Mouse (Mus musculus): ENCODE measurements at regions not wholly inside any gene's neighbourhood (a gene's known extent, or its start where the extent isn't known, plus 50 kb on each side); places are given as distances from the start of the nearest gene placed in this dataset.

- DNase-seq (ENCODE audit: low spot score): no peak
- H3K27ac ChIP-seq (ENCODE audit: low read depth, low read length): no peak overlapping the region
- whole genome bisulfite sequencing: 73% methylated on average over 9 of the region's 9 CpGs
- no peaks in the 10 kb centered on the region for H3K4me1 ChIP-seq (replicated peaks; ENCODE audit: control insufficient read depth, insufficient read depth, low read length)
- ATAC-seq (replicated peaks; ENCODE audit: low FRiP score): no peak
- no peak overlapping the region for H3K4me3 ChIP-seq (ENCODE audit: low read depth, low read length)
- H3K36me3 ChIP-seq (ENCODE audit: control insufficient read depth, insufficient read depth, low read length): no peaks in the 10 kb centered on the region
- H3K4me2 ChIP-seq (ENCODE audit: low read depth, low read length, severe bottlenecking): no peak overlapping the region
- H3K9me3 ChIP-seq (ENCODE audit: control insufficient read depth, low read length): no peaks in the 10 kb centered on the region
- no peaks in the 10 kb centered on the region for H3K27me3 ChIP-seq (ENCODE audit: control insufficient read depth, insufficient read depth, low read length)
- no peak overlapping the region for H3K9ac ChIP-seq (ENCODE audit: low read length)
Observed at GRCm38 (mm10) chr8:8826801-8827200, 136.5 kb upstream of the Arglu1 start.

DNA sequence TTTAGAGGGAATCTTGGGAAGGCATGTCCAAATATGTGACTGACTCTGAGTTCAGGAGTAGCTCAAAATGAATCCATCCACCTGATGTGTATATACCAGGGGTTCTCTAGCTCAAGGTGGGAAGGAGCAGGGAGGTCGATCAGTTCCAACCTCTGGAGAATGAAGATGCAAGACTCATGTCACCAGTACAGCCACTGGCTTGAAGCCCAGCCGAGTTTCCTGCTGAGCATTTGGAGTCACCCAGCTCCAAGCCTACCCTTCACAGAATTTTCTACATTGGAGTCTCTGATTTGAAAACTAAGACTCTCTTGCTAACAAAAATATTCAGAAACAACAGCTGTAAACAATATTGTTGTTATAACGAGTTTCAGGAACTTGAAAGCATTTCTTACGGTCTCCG, 134.6 kb upstream of the Arglu1 start:
- Histone ChIP-seq H3K4me2 (ENCODE audit: low read depth, low read length, severe bottlenecking) (no peak overlapping the region), H3K27me3 (ENCODE audit: control insufficient read depth, insufficient read depth, low read length) (no peaks in the 10 kb centered on the region), H3K27ac (ENCODE audit: low read depth, low read length) (no peak overlapping the region), H3K9ac (ENCODE audit: low read length) (no peak overlapping the region), H3K4me3 (ENCODE audit: low read depth, low read length) (no peak overlapping the region), H3K36me3 (ENCODE audit: control insufficient read depth, insufficient read depth, low read length) (no peaks in the 10 kb centered on the region), H3K9me3 (ENCODE audit: control insufficient read depth, low read length) (no peaks in the 10 kb centered on the region), H3K4me1 (replicated peaks; ENCODE audit: control insufficient read depth, insufficient read depth, low read length) (no peaks in the 10 kb centered on the region)
- ATAC-seq (replicated peaks; ENCODE audit: low FRiP score) (no peak), DNase-seq (ENCODE audit: low spot score) (no peak)
- 87% methylated on average over 5 of the region's 5 CpGs for WGBS

GRCm38 (mm10) chr8:8821119-8821518, 130.8 kb upstream of the Arglu1 start:
- 84% methylated on average over 6 of the region's 6 CpGs for whole genome bisulfite sequencing
- no peak overlapping the region for H3K4me2 ChIP-seq (ENCODE audit: low read depth, low read length, severe bottlenecking)
- no peaks in the 10 kb centered on the region for H3K4me1 ChIP-seq (replicated peaks; ENCODE audit: control insufficient read depth, insufficient read depth, low read length)
- H3K27ac ChIP-seq (ENCODE audit: low read depth, low read length): no peak overlapping the region
- no peaks in the 10 kb centered on the region for H3K9me3 ChIP-seq (ENCODE audit: control insufficient read depth, low read length)
- no peak overlapping the region for H3K9ac ChIP-seq (ENCODE audit: low read length)
- no peaks in the 10 kb centered on the region for H3K27me3 ChIP-seq (ENCODE audit: control insufficient read depth, insufficient read depth, low read length)
- no peak for DNase-seq (ENCODE audit: low spot score)
- no peak for ATAC-seq (replicated peaks; ENCODE audit: low FRiP score)
- H3K4me3 ChIP-seq (ENCODE audit: low read depth, low read length): no peak overlapping the region
- no peaks in the 10 kb centered on the region for H3K36me3 ChIP-seq (ENCODE audit: control insufficient read depth, insufficient read depth, low read length)

DNA sequence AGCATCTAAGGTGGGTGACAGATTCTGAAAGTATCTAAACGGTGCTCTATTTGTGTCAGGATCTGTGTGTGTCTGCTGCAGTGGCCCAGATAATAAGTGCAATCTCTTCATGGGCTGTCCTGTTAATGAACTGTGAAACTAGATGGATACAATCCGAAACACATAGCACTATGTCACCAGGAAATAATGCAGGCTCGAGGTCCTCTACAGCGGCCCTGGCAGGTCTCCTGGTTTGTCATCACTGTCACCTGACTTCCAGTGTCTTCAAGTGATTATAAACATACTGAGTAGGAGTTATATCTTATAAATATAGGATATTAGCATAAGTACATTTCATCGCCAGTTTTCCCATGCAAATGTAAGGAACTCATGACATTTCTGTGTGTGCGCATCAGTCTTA, 130.3 kb upstream of the Arglu1 start:
- DNase-seq (ENCODE audit: low spot score) (no peak), ATAC-seq (replicated peaks; ENCODE audit: low FRiP score) (no peak)
- no peak overlapping the region for H3K4me3 ChIP-seq (ENCODE audit: low read depth, low read length)
- H3K9ac ChIP-seq (ENCODE audit: low read length): no peak overlapping the region
- WGBS: 86% methylated on average over 6 of the region's 6 CpGs
- no peaks in the 10 kb centered on the region for H3K9me3 ChIP-seq (ENCODE audit: control insufficient read depth, low read length)
- no peaks in the 10 kb centered on the region for H3K4me1 ChIP-seq (replicated peaks; ENCODE audit: control insufficient read depth, insufficient read depth, low read length)
- no peak overlapping the region for H3K27ac ChIP-seq (ENCODE audit: low read depth, low read length)
- H3K4me2 ChIP-seq (ENCODE audit: low read depth, low read length, severe bottlenecking): no peak overlapping the region
- H3K36me3 ChIP-seq (ENCODE audit: control insufficient read depth, insufficient read depth, low read length): no peaks in the 10 kb centered on the region
- no peaks in the 10 kb centered on the region for H3K27me3 ChIP-seq (ENCODE audit: control insufficient read depth, insufficient read depth, low read length)

DNA sequence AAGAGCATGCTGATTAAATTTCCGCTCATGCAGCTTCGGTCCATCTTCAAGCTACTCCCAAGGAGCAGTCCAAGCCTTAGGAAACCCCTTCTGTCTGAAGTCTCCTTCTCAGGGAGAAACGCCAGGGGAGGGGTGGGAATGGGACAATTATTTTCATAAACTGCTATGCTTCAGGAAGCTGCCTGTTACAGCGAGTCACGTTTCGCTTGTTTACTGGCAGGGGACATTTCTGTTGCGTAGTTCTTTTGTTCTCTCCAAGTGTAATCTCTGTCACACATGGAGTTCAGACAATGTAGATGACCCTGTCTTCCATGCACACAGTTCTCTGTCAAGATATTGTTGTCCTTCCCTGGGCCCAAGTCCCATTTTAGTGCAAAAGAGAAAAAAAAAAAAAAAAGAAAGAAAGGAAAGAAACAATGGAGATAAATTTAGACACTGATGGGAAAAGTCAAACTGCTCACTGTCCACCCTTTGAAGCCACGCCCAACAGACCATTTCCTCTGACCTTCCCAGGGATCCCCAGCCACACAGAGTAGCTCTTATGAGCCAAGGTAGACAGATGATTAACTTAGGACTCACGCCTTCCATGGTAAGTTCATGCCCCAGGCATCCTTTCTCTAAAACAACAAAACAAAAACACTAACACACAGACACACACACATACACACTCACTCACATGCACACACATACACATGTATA, 129.1 kb upstream of the Arglu1 start:
- no peak overlapping the region for H3K9ac ChIP-seq (ENCODE audit: low read length)
- H3K4me2 ChIP-seq (ENCODE audit: low read depth, low read length, severe bottlenecking): no peak overlapping the region
- no peaks in the 10 kb centered on the region for H3K4me1 ChIP-seq (replicated peaks; ENCODE audit: control insufficient read depth, insufficient read depth, low read length)
- H3K27ac ChIP-seq (ENCODE audit: low read depth, low read length): no peak overlapping the region
- no peaks in the 10 kb centered on the region for H3K36me3 ChIP-seq (ENCODE audit: control insufficient read depth, insufficient read depth, low read length)
- no peaks in the 10 kb centered on the region for H3K27me3 ChIP-seq (ENCODE audit: control insufficient read depth, insufficient read depth, low read length)
- 85% methylated on average over 9 of the region's 9 CpGs for WGBS
- H3K9me3 ChIP-seq (ENCODE audit: control insufficient read depth, low read length): no peaks in the 10 kb centered on the region
- no peak overlapping the region for H3K4me3 ChIP-seq (ENCODE audit: low read depth, low read length)
- DNase-seq (ENCODE audit: low spot score): no peak
- no peak for ATAC-seq (replicated peaks; ENCODE audit: low FRiP score)

DNA sequence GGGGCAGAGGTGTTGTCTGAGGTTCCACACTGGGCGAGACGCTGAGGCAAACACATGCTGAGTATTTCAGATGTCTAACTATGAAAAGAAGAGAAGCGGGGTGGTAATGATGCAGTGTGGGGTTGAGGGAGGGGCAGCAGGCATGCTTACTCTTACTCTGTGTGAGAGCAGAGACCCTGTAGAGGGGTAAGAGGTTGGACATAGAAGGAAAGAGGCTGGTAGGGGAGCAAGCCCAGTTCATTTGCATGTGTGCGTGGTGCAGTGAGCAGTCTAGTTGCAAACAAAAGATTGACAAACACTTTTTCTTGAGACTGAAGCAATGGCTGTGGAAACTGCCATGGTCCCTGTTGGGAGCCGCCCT, 122.5 kb upstream of the Arglu1 start:
- DNase-seq (ENCODE audit: low spot score): no peak
- H3K9ac ChIP-seq (ENCODE audit: low read length): no peak overlapping the region
- no peaks in the 10 kb centered on the region for H3K36me3 ChIP-seq (ENCODE audit: control insufficient read depth, insufficient read depth, low read length)
- H3K4me1 ChIP-seq (replicated peaks; ENCODE audit: control insufficient read depth, insufficient read depth, low read length): no peaks in the 10 kb centered on the region
- H3K27me3 ChIP-seq (ENCODE audit: control insufficient read depth, insufficient read depth, low read length): no peaks in the 10 kb centered on the region
- no peak for ATAC-seq (replicated peaks; ENCODE audit: low FRiP score)
- H3K4me3 ChIP-seq (ENCODE audit: low read depth, low read length): no peak overlapping the region
- no peak overlapping the region for H3K27ac ChIP-seq (ENCODE audit: low read depth, low read length)
- no peak overlapping the region for H3K4me2 ChIP-seq (ENCODE audit: low read depth, low read length, severe bottlenecking)
- no peaks in the 10 kb centered on the region for H3K9me3 ChIP-seq (ENCODE audit: control insufficient read depth, low read length)
- 90% methylated on average over 5 of the region's 5 CpGs for WGBS

- Histone ChIP-seq H3K4me2 (ENCODE audit: low read depth, low read length, severe bottlenecking) (no peak overlapping the region), H3K27ac (ENCODE audit: low read depth, low read length) (no peak overlapping the region), H3K9me3 (ENCODE audit: control insufficient read depth, low read length) (no peaks in the 10 kb centered on the region), H3K4me3 (ENCODE audit: low read depth, low read length) (no peak overlapping the region), H3K4me1 (replicated peaks; ENCODE audit: control insufficient read depth, insufficient read depth, low read length) (no peaks in the 10 kb centered on the region), H3K27me3 (ENCODE audit: control insufficient read depth, insufficient read depth, low read length) (no peaks in the 10 kb centered on the region), H3K36me3 (ENCODE audit: control insufficient read depth, insufficient read depth, low read length) (no peaks in the 10 kb centered on the region), H3K9ac (ENCODE audit: low read length) (no peak overlapping the region)
- ATAC-seq (replicated peaks; ENCODE audit: low FRiP score) (no peak), DNase-seq (ENCODE audit: low spot score) (no peak)
- 79% methylated on average over 21 of the region's 21 CpGs for WGBS
Observed at GRCm38 (mm10) chr8:8812051-8812806, 121.9 kb upstream of the Arglu1 start.

DNA sequence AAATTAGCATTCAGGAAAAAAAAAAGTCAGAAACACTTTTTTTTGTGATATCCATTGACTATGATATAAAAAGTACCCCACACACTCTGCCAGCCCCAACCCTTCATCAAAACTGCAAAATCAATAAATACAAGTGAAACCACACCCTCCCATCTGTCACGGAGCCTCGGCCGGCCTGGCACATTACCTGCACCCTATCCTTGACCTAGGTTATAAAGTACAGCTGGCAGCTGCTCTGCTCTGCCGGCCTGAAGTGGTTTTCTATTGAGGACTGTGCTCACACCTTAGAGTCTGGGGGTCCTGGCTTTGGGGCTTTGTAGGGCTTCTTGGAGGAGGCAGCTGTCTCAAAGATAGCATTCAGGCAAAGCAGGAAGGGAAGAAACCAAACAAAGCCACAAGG, 120.6 kb upstream of the Arglu1 start:
- no peak for ATAC-seq (replicated peaks; ENCODE audit: low FRiP score)
- WGBS: 79% methylated on average over 4 of the region's 4 CpGs

More for the DNA sequence above, 120.6 kb upstream of the Arglu1 start:
- H3K27ac ChIP-seq (ENCODE audit: low read depth, low read length): no peak overlapping the region
- DNase-seq (ENCODE audit: low spot score): no peak
- no peaks in the 10 kb centered on the region for H3K4me1 ChIP-seq (replicated peaks; ENCODE audit: control insufficient read depth, insufficient read depth, low read length)
- H3K4me3 ChIP-seq (ENCODE audit: low read depth, low read length): no peak overlapping the region
- no peaks in the 10 kb centered on the region for H3K36me3 ChIP-seq (ENCODE audit: control insufficient read depth, insufficient read depth, low read length)
- H3K9ac ChIP-seq (ENCODE audit: low read length): no peak overlapping the region
- no peaks in the 10 kb centered on the region for H3K27me3 ChIP-seq (ENCODE audit: control insufficient read depth, insufficient read depth, low read length)
- H3K9me3 ChIP-seq (ENCODE audit: control insufficient read depth, low read length): no peaks in the 10 kb centered on the region
- H3K4me2 ChIP-seq (ENCODE audit: low read depth, low read length, severe bottlenecking): no peak overlapping the region
